Mouse (Mus musculus) spleen, adult 2 months (tissue): ENCODE data around the gene Kat6b.

Experiments used
- CTCF ChIP-seq: fragments of 200-500 bp; IDR thresholded peaks from 2 replicates; pipeline ENCODE4 v1.5.1; 2011; ENCODE audit warnings: mild to moderate bottlenecking, inconsistent platforms; ENCODE audit not compliant: insufficient read depth, insufficient read length, insufficient replicate concordance; ENCODE audit errors: extremely low read depth
- POLR2A ChIP-seq: fragments of 200-500 bp; IDR thresholded peaks from 2 replicates; pipeline ENCODE4 v1.6.1; 2011; ENCODE audit warnings: low read depth, low read length, inconsistent platforms

- TF ChIP-seq CTCF, result no peak
- no peak for TF ChIP-seq POLR2A
Measured at GRCm38 (mm10) chr14:21470386-21470785, 10.8 kb upstream of the Kat6b start.
